Mouse (Mus musculus) liver, postnatal 0 days (tissue): ENCODE measurements around the gene Zdhhc21.

Experiments used
- CTCF ChIP-seq: sonication (generic); IDR thresholded peaks from 2 replicates; pipeline ENCODE4 v1.5.1; 2016; ENCODE audit warnings: antibody characterized with exemption, low read depth
- EP300 ChIP-seq: IDR thresholded peaks from 2 replicates; pipeline ENCODE4 v1.6.1; 2016; ENCODE audit warnings: antibody characterized with exemption, low read depth, mild to moderate bottlenecking

- no peak for TF ChIP-seq EP300
- TF ChIP-seq CTCF: no peak
These were observed 21.6 kb upstream of the Zdhhc21 start for GRCm38 (mm10) chr4:82881366-82881765.
